Mouse (Mus musculus): ENCODE data around the gene Cyb5d1. TPM values are rescaled to one million over a fixed set of nuclear protein-coding genes. Genes with fewer than 3 reads are reported as not detected.

Gene Cyb5d1
- total and polyA plus RNA-seq, 3 experiments: 28.4 to 29.5 (median 29.3) TPM

DNA sequence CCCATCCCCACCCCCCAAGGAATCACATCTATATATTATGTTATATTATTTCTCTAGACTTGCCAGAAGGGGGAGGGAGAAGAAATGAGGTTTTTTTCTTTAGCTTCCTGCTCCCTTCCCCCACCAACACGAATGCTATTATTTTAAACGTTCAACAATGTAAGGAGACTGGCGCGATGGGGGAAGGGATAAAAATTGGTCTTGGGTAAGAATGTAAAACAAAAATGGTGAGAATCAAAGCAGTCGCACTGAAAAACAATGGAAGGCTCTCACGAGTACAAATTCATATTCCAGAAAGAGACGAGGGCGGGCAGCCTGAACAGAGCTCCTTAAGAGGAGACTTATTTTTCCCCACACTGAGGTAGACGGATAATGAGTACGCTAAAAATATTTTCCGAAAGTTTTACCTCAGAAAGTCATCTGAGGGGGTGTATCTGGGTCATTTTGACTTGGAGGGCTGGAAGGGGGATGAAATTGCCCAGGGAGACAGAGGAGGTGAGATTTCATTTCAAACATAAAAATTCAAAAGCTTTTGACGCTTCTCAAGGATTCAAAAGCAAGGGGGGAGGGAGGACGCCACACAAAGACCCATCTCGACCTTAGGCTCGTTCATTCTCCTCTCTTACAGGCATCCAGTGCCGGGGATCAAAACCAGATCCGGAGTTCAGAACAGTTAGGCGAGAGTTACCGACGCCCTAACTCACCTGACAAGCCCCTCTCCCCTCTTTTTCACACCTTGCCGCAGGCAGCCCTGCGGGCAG is 28.4 kb downstream of the Cyb5d1 start:
- Histone ChIP-seq H3K36me3 (replicated peaks in 1 of 2; ENCODE audit: control insufficient read depth in 1 of 2, insufficient read depth in 1 of 2, low read length in 1 of 2) (peaks cover 5 to 39% of the 10 kb centered on the region in 2 experiments), H3K4me2 (ENCODE audit: insufficient read depth, low read depth, poor library complexity, severe bottlenecking) (peak overlapping the region; percentile 96), H3K79me2 (replicated peaks; ENCODE audit: control insufficient read depth, extremely low read depth, insufficient read depth, poor library complexity, severe bottlenecking) (peaks cover 3% of the 10 kb centered on the region; the same call in 1 of the 2 replicates), H3K4me3 (replicated peaks in 1 of 3; ENCODE audit: low read depth in 2 of 3, low read length in 2 of 3, poor library complexity in 1 of 3) (peak overlapping the region; percentile 76 to 84 (median 78)), H3K27ac (ENCODE audit: insufficient read depth, low read depth) (peak overlapping the region; percentile 16; the same call in 1 of the 2 replicates), H3K4me1 (ENCODE audit: control insufficient read depth in 1 of 2, insufficient read depth in 2 of 2) (peaks cover 7 to 43% of the 10 kb centered on the region in 2 experiments), H3K9me3 (replicated peaks; ENCODE audit: low read length) (no peaks in the 10 kb centered on the region), H3K27me3 (replicated peaks) (no peaks in the 10 kb centered on the region), H3K9ac (ENCODE audit: insufficient read depth, low read depth) (peak overlapping the region; percentile 100)
- peak; percentile 69; the same call in 1 of the 2 replicates for TF ChIP-seq SIN3A (IDR thresholded peaks at IDR 0.05; ENCODE audit: low read length)
- no peak for TF ChIP-seq IRF4 (IDR thresholded peaks at IDR 0.05; ENCODE audit: low read depth, low read length)
- TF ChIP-seq GABPA (IDR thresholded peaks at IDR 0.05; ENCODE audit: insufficient replicate concordance, low read depth, low read length): no peak
- TF ChIP-seq POLR2AphosphoS2 (IDR thresholded peaks at IDR 0.05; ENCODE audit: low read depth, low read length): no peak
- peak; percentile 20; the same call in 1 of the 2 replicates for TF ChIP-seq MXI1 (IDR thresholded peaks at IDR 0.05; ENCODE audit: low read depth, low read length)
- TF ChIP-seq USF1 (IDR thresholded peaks at IDR 0.05; ENCODE audit: low read depth, low read length): no peak
- TF ChIP-seq ELF1 (IDR thresholded peaks at IDR 0.05; ENCODE audit: low read depth, low read length): no peak; the same call in 1 of the 2 replicates
- 0 out of 2 replicates have a peak, but pooled peaks have one; percentile 8 for TF ChIP-seq MEF2A (IDR thresholded peaks at IDR 0.05; ENCODE audit: borderline replicate concordance, low read depth, low read length)
- peak; percentile 95 for TF ChIP-seq CHD2 (IDR thresholded peaks at IDR 0.05; ENCODE audit: low read length)
- no peak for TF ChIP-seq JUND (conservative IDR thresholded peaks at IDR 0.05; ENCODE audit: low read depth, low read length)
- no peak for TF ChIP-seq MYC (IDR thresholded peaks at IDR 0.05; ENCODE audit: low read depth, low read length)
- TF ChIP-seq BHLHE40 (IDR thresholded peaks at IDR 0.05; ENCODE audit: low read depth, low read length): no peak; the same call in 1 of the 2 replicates
- no peak for TF ChIP-seq JUN (IDR thresholded peaks at IDR 0.05; ENCODE audit: insufficient read depth, low read depth, low read length)
- TF ChIP-seq ZNF384 (IDR thresholded peaks at IDR 0.05; ENCODE audit: low read depth, low read length): no peak
- peak; percentile 41; the same call in 1 of the 2 replicates for TF ChIP-seq TBP (conservative IDR thresholded peaks at IDR 0.05; ENCODE audit: low read depth, low read length)
- TF ChIP-seq MAX (IDR thresholded peaks at IDR 0.05; ENCODE audit: low read length): no peak
- TF ChIP-seq KAT2A (IDR thresholded peaks at IDR 0.05; ENCODE audit: insufficient replicate concordance, low read length): no peak
- 0 out of 2 replicates have a peak, but pooled peaks have one; percentile 21 for TF ChIP-seq MAZ (IDR thresholded peaks at IDR 0.05; ENCODE audit: low read depth, low read length)
- no peak for TF ChIP-seq E2F4 (IDR thresholded peaks at IDR 0.05; ENCODE audit: insufficient replicate concordance, low read depth, low read length)
- TF ChIP-seq POLR2A (IDR thresholded peaks at IDR 0.05; ENCODE audit: low read depth, low read length): no peak; the same call in none of the 2 replicates
- TF ChIP-seq ETS1 (conservative IDR thresholded peaks at IDR 0.05; ENCODE audit: low read depth, low read length): peak; percentile 24; the same call in 1 of the 2 replicates
- no peak for DNase-seq (ENCODE audit: extremely low read depth)
- in situ Hi-C loops (cut with MboI; ENCODE audit: low pct_ligation_motif_present, low pct_unique_long_range_greater_than_20kb, low sequenced_read_pairs): loop anchor here (5.0 kb wide), 2 partner anchors 35 to 100 kb away; no protein-coding TSS in a partner anchor
- dilution Hi-C loops (cut with MboI; ENCODE audit: extremely low pct_ligation_motif_present, extremely low pct_unique_long_range_greater_than_20kb, low sequenced_read_pairs): no loop called here

All from CH12.LX (cell line).